Mouse (Mus musculus) hindbrain, embryonic 15.5 days (tissue): ENCODE measurements around the gene Oog1. TPM values are rescaled to one million over a fixed set of nuclear protein-coding genes. Genes with fewer than 3 reads are reported as not detected.
"Not testable (repeated sequence)": the region's sequence is repeated elsewhere in the genome, so short reads cannot be mapped to it uniquely, and the experiment has no call there.

ENCODE experiments used
- ATAC-seq: fragments of 200-750 bp; cut with Nextera tagmentation; 2 replicates; pipeline ENCODE4 v1.8.0; 2017; ENCODE audit warnings: low read depth, moderate number of reproducible peaks, moderate TSS enrichment; ENCODE audit not compliant: low FRiP score
- H3K27ac ChIP-seq: fragments of 300-500 bp; sonication (generic); replicated peaks from 2 replicates; pipeline ENCODE4 v1.5.1; 2015; ENCODE audit warnings: mild to moderate bottlenecking, inconsistent platforms
- H3K27me3 ChIP-seq: fragments of 300-500 bp; sonication (generic); 2 replicates; pipeline ENCODE4 v1.6.1; 2015; ENCODE audit warnings: control low read depth, inconsistent platforms
- H3K36me3 ChIP-seq: fragments of 300-500 bp; sonication (generic); 2 replicates; pipeline ENCODE4 v1.6.1; 2015; ENCODE audit warnings: control low read depth, inconsistent platforms
- H3K4me1 ChIP-seq: fragments of 300-500 bp; sonication (generic); replicated peaks from 2 replicates; pipeline ENCODE4 v1.6.1; 2015; ENCODE audit warnings: control low read depth, inconsistent platforms
- H3K4me2 ChIP-seq: fragments of 300-500 bp; sonication (generic); 2 replicates; pipeline ENCODE4 v1.6.1; 2015; ENCODE audit warnings: moderate library complexity, mild to moderate bottlenecking, inconsistent platforms
- H3K4me3 ChIP-seq: fragments of 300-500 bp; sonication (generic); 2 replicates; pipeline ENCODE4 v1.5.1; 2015; ENCODE audit warnings: mild to moderate bottlenecking, inconsistent platforms
- H3K9ac ChIP-seq: fragments of 300-500 bp; sonication (generic); 2 replicates; pipeline ENCODE4 v1.6.1; 2015; ENCODE audit warnings: inconsistent platforms
- H3K9me3 ChIP-seq: fragments of 300-500 bp; sonication (generic); 2 replicates; pipeline ENCODE4 v1.6.1; 2016; ENCODE audit warnings: control low read depth, inconsistent platforms
- WGBS: fragments of 180-500 bp; shearing (Covaris S2); methylation state at CpG from one replicate; pipeline ENCODE4 v1.1.7; 2015; 5-methylcytosine and 5-hydroxymethylcytosine counted together
- polyA plus RNA-seq: library from polyadenylated mRNA; unstranded; fragments of >200 nt; fragmentation: Nextera tagmentation; extraction: Ambion mirVana; gene quantifications from 2 replicates; pipeline ENCODE4 v1.2.1, GENCODE M21; 2015

The Oog1 gene
- not detected in 2 replicates for polyA plus RNA-seq

- WGBS, result 89% methylated on average over 1 of the region's 2 CpGs
- H3K4me3 ChIP-seq, ATAC-seq, H3K4me2 ChIP-seq, H3K36me3 ChIP-seq, H3K4me1 ChIP-seq, H3K27ac ChIP-seq, H3K9ac ChIP-seq, H3K9me3 ChIP-seq, H3K27me3 ChIP-seq: not testable (repeated sequence)
Measured at GRCm38 (mm10) chr12:87602388-87602787, at the start of gene Oog1. Oog1 (plus strand) TSS chr12:87602688.

GRCm38 (mm10) chr12:87601388-87601787 is 1.1 kb upstream of the Oog1 start:
- not testable (repeated sequence) for H3K4me3 ChIP-seq, H3K27ac ChIP-seq, H3K9me3 ChIP-seq, H3K36me3 ChIP-seq, H3K4me1 ChIP-seq, H3K9ac ChIP-seq, H3K27me3 ChIP-seq, H3K4me2 ChIP-seq, ATAC-seq
- WGBS, result 7% methylated on average over 2 of the region's 2 CpGs

GRCm38 (mm10) chr12:87618569-87618968 is 16.1 kb downstream of the Oog1 start, which contains the start of gene Gm4027:
Gm4027 (plus strand) TSS chr12:87618869.
- not testable (repeated sequence) for H3K27ac ChIP-seq, H3K36me3 ChIP-seq, H3K9me3 ChIP-seq, H3K4me2 ChIP-seq, H3K27me3 ChIP-seq, H3K4me1 ChIP-seq, ATAC-seq, H3K9ac ChIP-seq, H3K4me3 ChIP-seq
- 90% methylated on average over 6 of the region's 7 CpGs for WGBS

- not testable (repeated sequence) for H3K4me3 ChIP-seq, H3K27ac ChIP-seq, H3K9me3 ChIP-seq, H3K4me1 ChIP-seq, H3K36me3 ChIP-seq, H3K4me2 ChIP-seq, ATAC-seq, H3K9ac ChIP-seq, H3K27me3 ChIP-seq
- 83% methylated on average over 2 of the region's 2 CpGs for WGBS
Measured at GRCm38 (mm10) chr12:87644520-87644919, 42.0 kb downstream of the Oog1 start, which contains the start of gene Gm16381. Gm16381 (minus strand) TSS chr12:87644620.

GRCm38 (mm10) chr12:87652916-87653703 is 50.6 kb downstream of the Oog1 start:
- not testable (repeated sequence) for ATAC-seq, H3K4me1 ChIP-seq, H3K4me2 ChIP-seq, H3K27me3 ChIP-seq, H3K4me3 ChIP-seq, H3K9ac ChIP-seq, H3K9me3 ChIP-seq, H3K36me3 ChIP-seq, H3K27ac ChIP-seq
- 81% methylated on average over 2 of the region's 4 CpGs for WGBS

Other genes starting within 250 kb of the Oog1 start
- gene Sptlc2, start 214.3 kb upstream of the Oog1 start, polyA plus RNA-seq, result 57.6 and 63.6 TPM in 2 replicates
- gene Slirp, start 158.8 kb upstream of the Oog1 start, polyA plus RNA-seq, result 242 and 258 TPM in 2 replicates
- gene Alkbh1, start 158.7 kb upstream of the Oog1 start, polyA plus RNA-seq, result 36.6 and 37.5 TPM in 2 replicates
- 93.4 and 103 TPM in 2 replicates for gene Snw1, start 130.4 kb upstream of the Oog1 start, polyA plus RNA-seq
- gene Gm5788, start 108.0 kb upstream of the Oog1 start, polyA plus RNA-seq, result not detected in 2 replicates
- gene Gm8300, start 88.4 kb upstream of the Oog1 start, polyA plus RNA-seq, result not detected in 2 replicates
- gene Gm4027, start 16.2 kb downstream of the Oog1 start, polyA plus RNA-seq, result not detected in 2 replicates
- gene Gm16381, start 41.9 kb downstream of the Oog1 start, polyA plus RNA-seq, result not detected in 2 replicates
- not detected in 2 replicates for gene Gm21319, start 173.1 kb downstream of the Oog1 start, polyA plus RNA-seq
- gene Gm21936, start 192.8 kb downstream of the Oog1 start, polyA plus RNA-seq, result not detected in 2 replicates
- not detected in 2 replicates for gene BB287469, start 213.9 kb downstream of the Oog1 start, polyA plus RNA-seq
- gene Gm2001, start 239.7 kb downstream of the Oog1 start, polyA plus RNA-seq, result not detected in 2 replicates